Mouse (Mus musculus): ENCODE results near the gene Ptx3.

DNA sequence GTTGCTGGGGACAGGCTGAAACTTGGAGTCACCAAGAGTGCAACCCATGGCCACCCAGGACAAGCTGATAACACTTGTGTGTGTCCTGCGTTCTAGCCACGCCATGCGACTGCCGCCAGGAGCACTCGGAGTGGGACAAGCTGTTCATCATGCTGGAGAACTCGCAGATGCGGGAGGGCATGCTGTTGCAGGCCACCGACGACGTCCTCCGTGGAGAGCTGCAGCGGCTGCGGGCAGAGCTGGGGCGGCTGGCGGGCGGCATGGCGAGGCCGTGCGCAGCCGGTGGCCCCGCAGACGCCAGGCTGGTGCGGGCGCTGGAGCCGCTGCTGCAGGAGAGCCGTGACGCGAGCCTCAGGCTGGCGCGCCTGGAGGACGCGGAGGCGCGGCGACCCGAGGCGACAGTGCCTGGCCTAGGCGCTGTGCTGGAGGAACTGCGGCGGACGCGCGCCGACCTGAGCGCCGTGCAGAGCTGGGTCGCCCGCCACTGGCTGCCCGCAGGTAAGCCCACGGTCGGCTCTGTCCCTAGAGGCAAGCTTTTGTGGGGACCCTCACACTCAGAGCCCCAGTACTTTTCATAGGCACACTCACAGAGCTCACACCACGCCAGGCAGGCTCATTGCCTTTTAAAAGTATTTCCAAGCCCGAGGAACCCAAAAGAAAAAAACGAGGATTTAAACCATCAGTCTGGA is 988 bp downstream of the Ptx3 start:
- TF ChIP-seq POLR2A (IDR thresholded peaks at IDR 0.05; ENCODE audit: extremely low read depth, insufficient read depth, low read length) (no peak), CTCF (IDR thresholded peaks at IDR 0.05; ENCODE audit: low read depth, low read length) (no peak)
